Mouse (Mus musculus) kidney, postnatal 36 days (tissue): ENCODE results near the gene Ift20.
A peak's percentile ranks its signal among the peaks of the same experiment; 100 is the strongest.
"Not testable (repeated sequence)": the region's sequence is repeated elsewhere in the genome, so short reads cannot be mapped to it uniquely, and the experiment has no call there.

Experiments used
- DNase-seq, 2 experiments: peaks; one replicate each; pipeline ENCODE4 v3.0.0; 2021 to 2022; ENCODE audit warnings: mixed read lengths in 2 of 2

Ift20 gene

DNA sequence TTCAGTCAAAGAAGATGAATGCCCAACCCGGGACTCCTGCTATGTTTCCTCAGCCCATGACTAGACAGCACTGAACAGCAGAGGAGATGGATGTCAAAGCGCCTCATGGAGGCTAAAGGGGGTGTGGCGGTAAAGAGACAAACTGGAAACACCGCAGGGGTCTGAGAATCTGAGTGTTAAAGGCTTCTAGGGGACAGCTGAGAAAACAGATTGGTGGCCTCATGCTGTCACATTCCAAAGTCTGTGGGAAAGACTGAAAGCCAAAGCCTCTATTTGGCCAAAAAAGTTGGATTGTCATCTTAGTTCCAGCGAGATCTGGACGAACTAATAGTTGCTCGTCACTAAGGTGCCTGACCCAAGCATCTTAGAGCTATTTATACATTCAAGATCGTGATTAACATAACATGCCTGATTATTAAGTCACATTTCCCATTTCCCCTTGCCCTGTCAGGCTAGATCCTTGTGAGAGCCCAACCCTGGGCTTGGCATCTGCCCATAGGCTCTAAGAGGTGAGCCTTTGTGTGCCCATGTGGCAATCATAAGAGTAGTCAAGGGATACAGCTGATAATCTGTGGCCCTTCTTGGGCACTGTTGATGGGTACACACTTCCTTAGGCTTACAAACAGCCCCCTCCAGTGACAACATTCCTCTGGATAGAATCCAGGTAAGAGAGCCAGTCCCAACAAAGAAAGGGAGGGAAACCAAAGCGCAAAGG, 12.8 kb upstream of the Ift20 start:
- DNase-seq = no peak

- no peak for DNase-seq
Measured at GRCm38 (mm10) chr11:78524838-78525237, 11.3 kb upstream of the Ift20 start.

GRCm38 (mm10) chr11:78528714-78529113, 7.4 kb upstream of the Ift20 start:
- DNase-seq = peak in 1 of 2 experiments; percentile 56

DNA sequence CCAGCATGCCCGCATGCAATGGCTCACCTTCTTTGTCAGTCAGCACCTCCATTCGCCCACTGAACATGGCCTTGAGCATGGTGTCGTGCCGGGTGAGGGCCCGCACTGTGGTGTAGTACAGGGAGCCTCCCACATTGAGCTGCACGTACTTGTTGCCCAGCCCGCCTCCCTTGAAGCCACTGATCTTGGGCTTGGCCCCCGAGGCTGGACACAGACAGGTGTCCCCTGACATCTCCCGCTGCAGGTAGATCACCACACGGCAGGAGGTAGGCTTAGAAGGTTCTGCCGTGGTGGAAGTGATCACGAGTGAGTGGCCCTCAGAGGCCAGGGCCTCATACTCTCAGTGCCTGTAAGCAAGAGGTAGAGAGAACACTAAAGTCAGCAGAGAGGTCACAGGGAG, 6.2 kb upstream of the Ift20 start:
- no peak for DNase-seq

GRCm38 (mm10) chr11:78531046-78531445, 5.1 kb upstream of the Ift20 start:
- DNase-seq = peak; percentile 79 to 81

- DNase-seq = not testable (repeated sequence)
Measured at GRCm38 (mm10) chr11:78531515-78531914, 4.6 kb upstream of the Ift20 start.

GRCm38 (mm10) chr11:78534516-78534915, 1.6 kb upstream of the Ift20 start:
- no peak for DNase-seq

DNA sequence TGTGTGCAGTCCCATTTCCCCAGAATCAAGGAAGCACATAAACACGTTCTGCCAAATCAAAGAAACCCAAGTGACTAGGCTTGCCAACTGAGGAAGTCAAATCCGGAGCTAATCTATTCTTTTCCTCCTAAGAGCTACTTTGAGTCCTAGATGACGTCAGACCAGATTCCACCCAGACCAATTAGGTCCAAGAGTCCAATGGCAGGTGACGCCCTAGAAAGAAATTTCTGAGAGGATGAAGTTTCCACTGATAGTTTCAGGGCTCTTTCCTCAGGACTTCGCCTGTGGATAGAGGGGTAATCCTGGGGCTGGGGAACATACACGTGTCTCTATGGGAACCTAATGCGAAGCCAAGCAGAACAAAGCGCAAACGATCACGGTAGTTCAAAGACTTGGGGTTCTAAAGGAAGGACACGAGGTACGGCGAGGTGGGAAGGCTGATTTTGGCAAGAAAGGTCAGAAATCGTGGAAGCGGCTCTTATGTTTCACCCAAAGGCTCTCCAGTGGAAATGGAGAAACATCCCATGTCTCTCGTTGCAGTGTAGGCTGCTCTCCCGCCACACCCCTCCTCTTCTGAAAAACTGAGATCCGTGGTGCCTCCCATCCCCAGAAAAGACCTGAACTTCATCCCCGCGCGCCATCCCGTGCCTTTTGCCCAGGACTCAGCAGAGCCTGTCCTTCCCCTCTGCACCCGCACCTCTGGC, 633 bp upstream of the Ift20 start:
- DNase-seq = peak; percentile 57 to 83

GRCm38 (mm10) chr11:78536690-78537084, 526 bp downstream of the Ift20 start:
- DNase-seq = no peak

DNA sequence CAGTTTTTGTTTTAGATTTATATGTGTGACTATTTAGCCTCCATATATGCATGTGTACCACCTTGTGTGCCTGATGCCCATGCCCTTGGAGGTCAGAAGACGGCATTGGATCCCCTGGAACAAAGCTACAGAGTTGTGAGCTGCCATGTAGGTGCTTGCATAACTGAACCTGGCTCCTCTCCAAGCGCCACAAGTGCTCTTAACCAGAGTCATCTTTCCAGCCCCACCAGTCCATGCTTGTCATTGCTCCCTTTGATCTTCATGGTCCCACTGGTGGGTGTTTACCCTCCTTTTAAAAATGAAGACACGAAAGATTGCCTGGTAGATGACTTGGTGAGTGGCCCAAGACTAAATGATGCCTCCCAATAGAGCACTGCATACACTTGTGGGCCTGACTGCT, 4.2 kb downstream of the Ift20 start:
- peak in 1 of 2 experiments; percentile 45 for DNase-seq

GRCm38 (mm10) chr11:78544449-78545111, 8.4 kb downstream of the Ift20 start:
- DNase-seq = no peak

GRCm38 (mm10) chr11:78545181-78545580, 9.0 kb downstream of the Ift20 start:
- no peak for DNase-seq

- no peak for DNase-seq
Measured at GRCm38 (mm10) chr11:78547718-78548460, 11.7 kb downstream of the Ift20 start.

DNA sequence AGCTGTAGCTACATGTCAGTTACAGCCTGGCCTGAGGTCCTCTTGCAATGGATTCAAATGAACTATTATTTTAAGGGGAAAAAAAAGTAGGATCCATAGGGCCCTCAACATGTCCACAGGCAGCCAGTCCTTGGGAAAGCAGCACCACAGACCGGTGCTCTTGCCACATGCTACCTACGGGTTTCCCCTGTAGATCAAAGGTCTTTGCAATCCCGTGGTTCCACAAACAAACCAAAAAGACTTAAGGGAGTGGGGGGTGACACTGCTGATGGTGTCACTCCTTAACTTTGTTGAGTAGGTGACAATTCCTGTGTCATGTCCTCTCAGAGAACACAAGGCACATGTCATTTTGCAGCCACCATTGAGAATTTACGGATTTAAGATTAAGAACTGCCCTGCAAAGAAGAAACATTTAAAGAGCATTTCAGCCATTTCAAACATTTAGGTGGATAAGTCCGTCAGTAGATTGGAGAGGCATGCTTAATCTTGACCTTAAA, 13.4 kb downstream of the Ift20 start:
- peak; percentile 29 to 33 for DNase-seq

- DNase-seq = peak; percentile 98
Measured at GRCm38 (mm10) chr11:78550168-78551058, 14.3 kb downstream of the Ift20 start, which contains the start of gene Tmem97. Tmem97 (minus strand) TSS chr11:78550777.

DNA sequence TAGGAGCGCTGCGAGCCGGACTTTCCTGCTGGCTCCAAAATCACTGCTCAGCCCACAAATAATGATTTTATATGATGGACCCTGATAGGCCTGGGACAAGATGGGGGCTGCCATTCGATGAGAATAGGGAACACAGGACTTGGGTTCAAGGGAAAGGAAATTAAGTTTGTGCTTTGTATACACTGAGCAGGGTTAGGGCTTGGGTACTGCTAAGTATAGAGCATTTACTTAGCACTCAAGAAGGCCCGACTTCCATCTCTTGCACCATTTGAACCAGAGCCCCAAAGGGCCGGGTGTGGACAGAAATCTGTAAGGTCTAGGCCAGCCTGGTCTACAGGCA, 14.9 kb downstream of the Ift20 start:
- DNase-seq = no peak

DNA sequence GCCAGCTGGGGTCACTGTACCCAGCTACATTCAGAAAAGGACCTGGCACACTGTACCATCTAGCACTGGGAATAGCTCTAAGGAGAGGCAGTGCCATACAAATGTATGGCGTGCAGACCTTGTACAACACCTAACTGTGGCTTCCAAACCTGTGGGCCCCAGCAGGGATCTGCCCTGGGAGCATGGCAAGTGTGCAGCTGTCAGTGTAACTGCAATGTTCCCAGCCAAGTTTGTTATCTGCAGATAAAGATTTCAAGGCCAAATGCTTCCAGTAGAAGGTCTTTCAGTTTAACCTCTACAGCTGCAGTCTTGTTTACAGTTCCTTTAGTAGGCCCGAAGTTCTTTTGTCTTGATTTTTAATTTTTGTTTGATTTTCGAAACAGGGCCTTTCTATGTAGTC, 19.5 kb downstream of the Ift20 start:
- peak in 1 of 2 experiments; percentile 20 for DNase-seq

- DNase-seq = no peak
Measured at GRCm38 (mm10) chr11:78556070-78556469, 19.9 kb downstream of the Ift20 start.

GRCm38 (mm10) chr11:78557241-78557640, 21.1 kb downstream of the Ift20 start:
- DNase-seq = peak; percentile 66 to 70

DNA sequence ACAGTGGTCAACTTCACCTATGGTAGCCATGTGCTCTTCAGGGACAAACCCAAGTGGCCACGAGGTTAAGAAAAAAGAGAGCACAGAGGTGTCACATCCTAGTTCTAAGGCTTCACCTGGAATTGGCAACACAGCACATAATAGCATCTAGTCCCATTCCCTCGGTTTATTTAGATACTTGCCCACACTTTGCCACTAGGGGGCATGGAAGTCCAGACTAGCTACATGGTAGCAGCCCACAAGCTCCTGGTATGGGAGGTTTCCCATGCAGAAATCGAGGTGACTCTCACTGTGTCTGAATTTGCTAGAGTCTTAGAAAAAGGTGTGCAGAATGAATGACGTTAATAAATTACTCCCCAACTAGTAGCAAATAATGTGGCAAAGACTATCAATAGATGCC, 24.3 kb downstream of the Ift20 start:
- DNase-seq = peak; percentile 85 to 87

DNA sequence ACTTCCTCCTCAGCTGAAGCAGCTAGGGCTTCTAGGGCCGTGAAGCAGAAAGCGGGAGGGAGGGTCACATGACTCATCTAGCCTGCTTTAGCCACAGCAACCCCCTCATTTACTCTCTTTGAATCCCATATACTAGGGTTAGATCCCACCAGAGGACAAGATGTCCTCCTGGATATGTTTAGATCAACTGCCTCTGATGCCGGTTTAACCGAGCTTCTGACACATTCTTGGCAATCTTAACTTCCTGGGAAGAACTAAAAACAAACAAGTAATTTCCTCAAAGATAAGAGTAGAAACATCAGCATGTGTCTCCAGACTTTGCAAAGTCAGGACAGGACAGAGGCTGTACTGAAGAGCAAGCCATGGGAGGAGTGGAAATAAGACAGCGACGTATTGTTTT, 30.6 kb downstream of the Ift20 start:
- peak; percentile 38 to 81 for DNase-seq

DNA sequence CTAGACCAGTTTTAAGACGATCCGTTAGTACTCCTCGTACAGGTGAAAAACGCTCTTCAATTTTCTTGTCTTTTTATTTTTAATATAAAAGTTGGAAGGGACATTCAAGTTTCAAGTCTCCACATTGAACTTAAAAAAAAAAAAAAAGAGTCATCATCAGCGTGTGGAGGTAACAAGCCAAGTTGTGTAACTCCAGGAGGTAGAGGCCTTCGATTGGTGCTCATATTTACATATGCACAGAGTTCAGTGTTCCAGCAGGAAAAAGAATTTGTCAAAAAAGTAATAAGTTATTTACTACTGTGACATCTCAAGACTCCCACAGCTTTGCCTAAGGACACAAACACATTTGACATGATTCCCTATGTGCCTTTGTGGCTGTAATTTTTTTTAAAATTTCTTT, 31.5 kb downstream of the Ift20 start:
- DNase-seq = no peak
